Mouse (Mus musculus) MEL (cell line): ENCODE results near the gene Ctsw. TPM values are rescaled to one million over a fixed set of nuclear protein-coding genes. Genes with fewer than 3 reads are reported as not detected.

ENCODE experiments used
- DNase-seq: peaks from one replicate; pipeline ENCODE4 v3.0.0; 2011; ENCODE audit warnings: low read depth, low spot score
- H3K27ac ChIP-seq: 2 replicates; pipeline ENCODE4 v1.5.1; 2012; ENCODE audit warnings: low read depth, mild to moderate bottlenecking, control low read depth, low read length, moderate library complexity; ENCODE audit not compliant: control insufficient read depth
- H3K27me3 ChIP-seq, 2 experiments: fragments of 150-350 bp in 1 of 2; sonication (generic) in 1 of 2; 2 replicates each; pipeline ENCODE4 v1.6.1; 2012; ENCODE audit warnings: low read length in 2 of 2, mild to moderate bottlenecking in 2 of 2, improper control_type of control experiment in 1 of 2, moderate library complexity in 1 of 2; ENCODE audit not compliant: insufficient read depth in 2 of 2, control insufficient read depth in 1 of 2
- H3K36me3 ChIP-seq, 2 experiments: 2 replicates each; pipeline ENCODE4 v1.6.1; 2012 to 2014; ENCODE audit warnings: low read length in 2 of 2, improper control_type of control experiment in 1 of 2, inconsistent platforms in 1 of 2, mild to moderate bottlenecking in 1 of 2; ENCODE audit not compliant: insufficient read depth in 2 of 2, control insufficient read depth in 1 of 2
- H3K4me1 ChIP-seq, 2 experiments: fragments of 150-350 bp in 1 of 2; sonication (generic) in 1 of 2; 2 replicates each; pipeline ENCODE4 v1.6.1; 2012; ENCODE audit warnings: low read length in 2 of 2, improper control_type of control experiment in 1 of 2, mild to moderate bottlenecking in 1 of 2; ENCODE audit not compliant: insufficient read depth in 2 of 2, control insufficient read depth in 1 of 2
- H3K4me3 ChIP-seq, 2 experiments: fragments of 150-350 bp in 1 of 2; sonication (generic) in 1 of 2; 2 replicates each; pipeline ENCODE4 v1.5.1; 2012; ENCODE audit warnings: low read depth in 2 of 2, low read length in 2 of 2, mild to moderate bottlenecking in 2 of 2, moderate library complexity in 2 of 2, control low read depth in 1 of 2, improper control_type of control experiment in 1 of 2; ENCODE audit not compliant: control insufficient read depth in 1 of 2, insufficient read depth in 1 of 2
- H3K79me2 ChIP-seq: 2 replicates; pipeline ENCODE4 v1.6.1; 2012; ENCODE audit warnings: mild to moderate bottlenecking, low read length, moderate library complexity; ENCODE audit not compliant: control insufficient read depth, poor library complexity, insufficient read depth
- H3K9ac ChIP-seq: 2 replicates; pipeline ENCODE4 v1.6.1; 2012; ENCODE audit warnings: low read depth, mild to moderate bottlenecking, control low read depth, low read length, moderate library complexity; ENCODE audit not compliant: control insufficient read depth, poor library complexity, severe bottlenecking
- H3K9me3 ChIP-seq: fragments of 150-350 bp; sonication (generic); replicated peaks from 2 replicates; pipeline ENCODE4 v1.6.1; 2012; ENCODE audit warnings: mild to moderate bottlenecking, low read length, improper control_type of control experiment, moderate library complexity; ENCODE audit not compliant: insufficient read depth
- CHD1 ChIP-seq: IDR thresholded peaks from 2 replicates; pipeline ENCODE4 v1.6.1; 2012; ENCODE audit warnings: low read depth, mild to moderate bottlenecking, inconsistent platforms, low read length, improper control_type of control experiment
- CTCF ChIP-seq, 3 experiments: IDR thresholded peaks in 2 of 3; conservative IDR thresholded peaks in 1 of 3; 2 replicates each; pipeline ENCODE4 v1.5.1; 2011 to 2012; ENCODE audit warnings: low read length in 3 of 3, low read depth in 2 of 3, mild to moderate bottlenecking in 2 of 3, improper control_type of control experiment in 1 of 3, inconsistent platforms in 1 of 3, mixed read lengths in 1 of 3, moderate library complexity in 1 of 3; ENCODE audit not compliant: control insufficient read depth in 1 of 3, insufficient read depth in 1 of 3, poor library complexity in 1 of 3, severe bottlenecking in 1 of 3
- ELF1 ChIP-seq: IDR thresholded peaks from 2 replicates; pipeline ENCODE4 v1.6.1; 2014; ENCODE audit warnings: low read depth, mild to moderate bottlenecking, inconsistent platforms, low read length, improper control_type of control experiment, moderate library complexity
- ETS1 ChIP-seq: IDR thresholded peaks from 2 replicates; pipeline ENCODE4 v1.6.1; 2012; ENCODE audit warnings: low read depth, mild to moderate bottlenecking, inconsistent platforms, low read length, improper control_type of control experiment, moderate library complexity
- GABPA ChIP-seq: IDR thresholded peaks from 2 replicates; pipeline ENCODE4 v1.6.1; 2012; ENCODE audit warnings: low read depth, mild to moderate bottlenecking, inconsistent platforms, low read length, improper control_type of control experiment, moderate library complexity
- MAZ ChIP-seq: IDR thresholded peaks from 2 replicates; pipeline ENCODE4 v1.6.1; 2012; ENCODE audit warnings: low read depth, mild to moderate bottlenecking, inconsistent platforms, low read length, improper control_type of control experiment
- MEF2A ChIP-seq: IDR thresholded peaks from 2 replicates; pipeline ENCODE4 v1.6.1; 2014; ENCODE audit warnings: low read depth, mild to moderate bottlenecking, inconsistent platforms, low read length, improper control_type of control experiment; ENCODE audit not compliant: poor library complexity, insufficient replicate concordance, severe bottlenecking; ENCODE audit errors: extremely low read depth
- MXI1 ChIP-seq: IDR thresholded peaks from 2 replicates; pipeline ENCODE4 v1.6.1; 2011; ENCODE audit warnings: mild to moderate bottlenecking, low read depth, low read length, improper control_type of control experiment
- MYB ChIP-seq: IDR thresholded peaks from 2 replicates; pipeline ENCODE4 v1.6.1; 2011; ENCODE audit warnings: mild to moderate bottlenecking, low read depth, low read length, improper control_type of control experiment
- POLR2A ChIP-seq, 2 experiments: IDR thresholded peaks; 2 replicates each; pipeline ENCODE4 v1.6.1; 2011 to 2012; ENCODE audit warnings: low read length in 2 of 2, mild to moderate bottlenecking in 2 of 2, control low read depth in 1 of 2, improper control_type of control experiment in 1 of 2, low read depth in 1 of 2, moderate library complexity in 1 of 2; ENCODE audit not compliant: control insufficient read depth in 1 of 2, insufficient read depth in 1 of 2, poor library complexity in 1 of 2
- POLR2AphosphoS2 ChIP-seq: IDR thresholded peaks from 2 replicates; pipeline ENCODE4 v1.6.1; 2011; ENCODE audit warnings: low read length, improper control_type of control experiment
- RAD21 ChIP-seq: IDR thresholded peaks from 2 replicates; pipeline ENCODE4 v1.6.1; 2011; ENCODE audit warnings: mild to moderate bottlenecking, low read depth, low read length, improper control_type of control experiment
- RCOR1 ChIP-seq: IDR thresholded peaks from 2 replicates; pipeline ENCODE4 v1.6.1; 2012; ENCODE audit warnings: low read depth, mild to moderate bottlenecking, inconsistent platforms, low read length, improper control_type of control experiment
- USF1 ChIP-seq: IDR thresholded peaks from 2 replicates; pipeline ENCODE4 v1.6.1; 2014; ENCODE audit warnings: low read depth, mild to moderate bottlenecking, inconsistent platforms, low read length, improper control_type of control experiment, moderate library complexity
- USF2 ChIP-seq, 2 experiments: IDR thresholded peaks; 2 replicates each; pipeline ENCODE4 v1.6.1; 2011 to 2012; ENCODE audit warnings: improper control_type of control experiment in 2 of 2, low read length in 2 of 2, borderline replicate concordance in 1 of 2, inconsistent platforms in 1 of 2, low read depth in 1 of 2, mild to moderate bottlenecking in 1 of 2; ENCODE audit not compliant: insufficient read depth in 1 of 2
- polyA plus RNA-seq, 2 experiments: library from polyadenylated mRNA; stranded (reverse) in 1 of 2; unstranded in 1 of 2; fragments of >175 nt in 1 of 2; fragments of >200 nt in 1 of 2; gene quantifications; 2 replicates each; pipeline versions ENCODE4 v1.2.1 to v1.2.4; 2012; ENCODE audit warnings: low replicate concordance in 2 of 2, low read depth in 1 of 2; ENCODE audit not compliant: insufficient read length in 2 of 2, insufficient read depth in 1 of 2, missing spikeins in 1 of 2
- total RNA-seq: library from RNA; depleted of rRNA; stranded (reverse); fragments of 300-350 nt; gene quantifications from 2 replicates; pipeline ENCODE4 v1.2.3, GENCODE M21; 2012

Gene Ctsw
- total and polyA plus RNA-seq, 3 experiments: 0.15 to 0.39 TPM; not detected in 1

DNA sequence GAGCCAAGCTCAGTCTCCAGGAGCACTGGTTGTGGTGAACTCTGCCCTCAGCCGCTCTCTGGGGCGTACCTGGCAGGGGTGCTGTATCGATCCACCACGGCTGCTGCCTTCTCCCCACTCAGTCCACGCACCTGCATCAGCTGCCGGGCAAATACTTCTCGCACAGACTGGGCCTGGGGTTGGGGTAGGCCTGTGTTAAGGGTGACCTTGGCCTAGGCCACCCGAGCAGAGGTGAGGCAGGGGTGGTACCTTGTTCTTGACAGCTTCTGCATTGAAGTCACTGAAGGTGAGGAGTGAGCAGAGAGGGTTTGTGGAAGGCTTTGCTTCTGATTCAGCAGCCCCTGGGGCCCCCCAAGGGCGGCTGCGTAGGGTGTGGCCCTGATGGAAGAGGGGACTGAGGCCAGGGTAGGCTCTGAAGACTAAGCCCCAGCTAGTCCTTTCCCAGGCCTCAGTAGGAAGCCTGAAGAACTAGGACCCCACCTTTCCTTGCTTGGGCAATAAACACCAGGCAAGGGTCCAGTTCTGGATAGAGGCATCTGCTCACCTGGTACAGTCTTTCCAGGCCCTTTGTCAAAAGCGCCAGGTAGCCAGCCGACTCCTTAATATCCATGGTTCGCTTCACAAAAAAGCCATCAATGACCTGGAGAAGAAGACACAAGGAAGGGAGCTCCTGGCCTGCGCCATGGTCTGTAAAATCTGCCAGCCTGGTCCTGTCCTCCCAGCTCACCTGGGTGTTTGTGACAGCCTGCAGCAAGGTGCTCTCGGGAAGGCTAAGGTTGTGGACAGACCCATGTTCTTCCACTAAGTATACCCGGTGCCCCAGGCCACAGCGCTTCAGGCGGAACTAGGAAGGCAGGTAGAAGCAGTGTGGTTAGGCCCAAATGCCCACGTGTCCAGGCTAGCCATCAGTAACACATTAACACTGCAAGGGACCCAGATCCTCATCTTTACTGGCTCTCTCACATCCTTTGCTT lies 15.4 kb upstream of the Ctsw start:
- Histone ChIP-seq H3K9ac (no peak overlapping the region), H3K27me3 (no peaks in the 10 kb centered on the region), H3K4me1 (peaks cover 0 to 10% of the 10 kb centered on the region in 2 experiments; a peak in 2 of 4 replicates), H3K36me3 (0 out of 4 replicates have a peak, but pooled peaks cover 0 to 2% of the 10 kb centered on the region in 2 experiments), H3K79me2 (peaks cover 2% of the 10 kb centered on the region; the same call in 1 of the 2 replicates), H3K27ac (no peak overlapping the region), H3K4me3 (no peak overlapping the region), H3K9me3 (no peaks in the 10 kb centered on the region)
- no peak for DNase-seq
- TF ChIP-seq MYB (no peak), CHD1 (no peak), ETS1 (no peak), CTCF (IDR thresholded peaks at IDR 0.05 in 2 of 3, conservative IDR thresholded peaks at IDR 0.05 in 1 of 3; ENCODE audit: control insufficient read depth in 1 of 3, insufficient read depth in 1 of 3, low read depth in 2 of 3, low read length in 3 of 3, poor library complexity in 1 of 3, severe bottlenecking in 1 of 3) (no peak), USF2 (IDR thresholded peaks at IDR 0.05; ENCODE audit: borderline replicate concordance in 1 of 2, insufficient read depth in 1 of 2, low read depth in 1 of 2, low read length in 2 of 2) (no peak), MEF2A (no peak), USF1 (no peak)

DNA sequence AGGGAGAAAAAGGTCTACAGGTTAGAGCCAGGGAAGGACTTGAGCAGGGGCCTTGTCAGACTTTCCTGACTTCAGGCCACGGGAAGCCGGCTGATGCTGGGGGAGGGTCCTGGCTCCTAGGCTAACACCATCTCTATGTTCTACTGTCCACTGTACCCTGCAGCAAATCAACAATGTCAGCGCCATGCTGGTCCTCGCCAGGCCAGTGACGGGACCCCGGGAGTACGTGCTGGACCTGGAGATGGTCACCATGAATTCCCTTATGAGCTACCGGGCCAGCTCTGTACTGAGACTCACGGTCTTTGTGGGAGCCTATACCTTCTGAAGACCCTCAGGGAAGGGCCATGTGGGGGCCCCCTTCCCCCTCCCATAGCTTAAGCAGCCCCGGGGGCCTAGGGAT lies 13.1 kb upstream of the Ctsw start:
- Histone ChIP-seq H3K27ac (no peak overlapping the region), H3K27me3 (no peaks in the 10 kb centered on the region), H3K4me1 (no peaks in the 10 kb centered on the region), H3K9ac (no peak overlapping the region), H3K36me3 (no peaks in the 10 kb centered on the region), H3K79me2 (no peaks in the 10 kb centered on the region), H3K9me3 (no peaks in the 10 kb centered on the region), H3K4me3 (no peak overlapping the region)
- TF ChIP-seq RCOR1: no peak
- TF ChIP-seq MXI1: no peak
- DNase-seq: no peak

DNA sequence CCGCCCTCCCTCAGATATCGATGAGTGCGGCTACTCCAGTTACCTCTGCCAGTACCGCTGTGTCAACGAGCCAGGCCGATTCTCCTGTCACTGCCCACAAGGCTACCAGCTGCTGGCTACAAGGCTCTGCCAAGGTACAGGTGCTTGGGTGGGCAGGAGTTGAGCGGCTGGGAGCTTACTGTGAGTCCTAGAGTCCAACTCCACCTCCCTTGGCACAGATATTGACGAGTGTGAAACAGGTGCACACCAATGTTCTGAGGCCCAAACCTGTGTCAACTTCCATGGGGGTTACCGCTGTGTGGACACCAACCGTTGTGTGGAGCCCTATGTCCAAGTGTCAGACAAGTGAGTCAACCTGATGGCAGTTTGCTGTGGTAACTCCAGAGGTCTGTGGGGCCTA lies 11.7 kb upstream of the Ctsw start:
- H3K9me3 ChIP-seq: no peaks in the 10 kb centered on the region
- H3K79me2 ChIP-seq: no peaks in the 10 kb centered on the region
- DNase-seq: no peak
- TF ChIP-seq MAZ (no peak), POLR2AphosphoS2 (no peak), CHD1 (no peak), CTCF (IDR thresholded peaks at IDR 0.05 in 2 of 3, conservative IDR thresholded peaks at IDR 0.05 in 1 of 3; ENCODE audit: control insufficient read depth in 1 of 3, insufficient read depth in 1 of 3, low read depth in 2 of 3, low read length in 3 of 3, poor library complexity in 1 of 3, severe bottlenecking in 1 of 3) (no peak), GABPA (no peak), ELF1 (no peak), POLR2A (IDR thresholded peaks at IDR 0.05; ENCODE audit: control insufficient read depth in 1 of 2, insufficient read depth in 1 of 2, low read depth in 1 of 2, low read length in 2 of 2, poor library complexity in 1 of 2) (no peak), RAD21 (no peak)
- H3K27me3 ChIP-seq: no peaks in the 10 kb centered on the region
- H3K27ac ChIP-seq: no peak overlapping the region
- H3K4me3 ChIP-seq: no peak overlapping the region
- no peaks in the 10 kb centered on the region for H3K36me3 ChIP-seq
- no peaks in the 10 kb centered on the region for H3K4me1 ChIP-seq
- no peak overlapping the region for H3K9ac ChIP-seq
